Mouse (Mus musculus): ENCODE data around the gene Ube2o. TPM values are rescaled to one million over a fixed set of nuclear protein-coding genes. Genes with fewer than 3 reads are reported as not detected.

Ube2o gene
- polyA plus RNA-seq, 1 experiment from 2014 or later = 3.7 TPM

DNA sequence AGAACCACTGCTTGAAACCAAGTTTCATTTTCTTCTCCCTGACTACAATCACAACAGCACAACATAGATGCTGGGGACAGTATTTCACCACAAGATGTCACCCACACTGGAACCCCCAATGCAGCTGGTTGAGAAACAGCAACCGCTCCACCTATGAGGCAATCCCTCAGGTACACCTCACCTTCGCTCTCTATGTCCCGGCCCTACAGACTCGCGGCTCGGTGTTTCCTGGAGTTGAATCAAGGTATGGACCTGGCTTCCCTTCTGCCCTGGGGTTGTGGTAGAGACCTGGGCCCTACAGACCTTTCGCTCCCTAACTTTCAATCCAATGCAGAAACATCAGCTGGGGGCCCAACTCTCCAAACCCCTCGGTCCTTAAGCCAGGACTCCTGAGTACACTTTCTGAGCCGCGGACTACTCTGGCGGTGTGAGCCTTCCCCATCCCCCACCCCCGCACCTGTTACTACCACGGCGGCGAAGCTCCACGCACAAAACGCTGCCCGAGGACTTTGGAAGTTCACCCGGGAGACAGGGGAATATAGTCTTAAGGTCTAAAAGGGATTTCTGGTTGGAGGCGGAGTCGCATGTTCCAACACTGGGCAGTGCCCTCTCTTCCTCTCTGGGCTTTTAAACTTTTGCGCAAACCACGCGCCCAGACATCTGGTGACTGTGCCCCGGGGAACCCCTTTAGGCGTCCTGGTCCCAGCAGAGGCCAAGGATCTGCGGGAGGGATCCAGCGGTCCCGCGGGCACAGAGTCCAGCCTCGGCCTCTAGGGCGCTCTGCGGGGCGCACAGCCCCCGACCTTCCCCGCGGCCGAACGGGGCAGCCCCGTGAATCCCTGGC lies 42.3 kb upstream of the Ube2o start:
- Histone ChIP-seq H3K27me3 (replicated peaks; ENCODE audit: control insufficient read depth, insufficient read depth, low read length) (no peaks in the 10 kb centered on the region), H3K27ac (ENCODE audit: low read length) (peak overlapping the region; percentile 63), H3K36me3 (ENCODE audit: control insufficient read depth, insufficient read depth, low read length) (no peaks in the 10 kb centered on the region), H3K9ac (ENCODE audit: low read depth, low read length) (peak overlapping the region; percentile 79), H3K4me3 (ENCODE audit: low read length) (peak overlapping the region; percentile 68), H3K9me3 (ENCODE audit: control insufficient read depth, low read length) (no peaks in the 10 kb centered on the region), H3K4me2 (ENCODE audit: low read depth, low read length) (peak overlapping the region; percentile 77), H3K4me1 (ENCODE audit: control insufficient read depth, insufficient read depth, low read length) (peaks cover 51% of the 10 kb centered on the region)
- 9% methylated on average over 40 of the region's 40 CpGs for WGBS
- ATAC-seq = peak; percentile 52

DNA sequence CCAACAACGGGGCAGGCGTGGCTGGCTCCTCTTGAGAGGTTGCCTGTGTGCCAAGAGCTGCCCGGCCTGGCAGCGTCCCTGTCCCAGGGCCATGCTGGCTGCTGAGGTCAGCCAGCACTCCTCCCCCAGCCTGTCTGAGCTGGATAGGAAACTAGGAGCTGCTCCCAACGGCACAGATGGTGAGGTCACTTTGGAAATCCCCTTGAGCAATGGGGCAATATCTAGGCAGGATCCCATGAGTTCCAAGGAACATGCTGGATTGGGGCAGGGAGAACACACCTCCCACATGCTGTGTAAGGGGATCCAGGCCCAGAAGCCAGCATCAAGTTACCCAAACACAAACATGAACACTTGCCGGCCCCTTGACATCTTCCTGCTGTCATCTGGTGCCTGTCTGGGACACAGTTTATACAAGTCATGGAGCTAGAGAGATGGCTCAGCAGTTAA lies 40.0 kb upstream of the Ube2o start:
- Histone ChIP-seq H3K9me3 (ENCODE audit: control insufficient read depth, low read length) (no peaks in the 10 kb centered on the region), H3K27ac (ENCODE audit: low read length) (peak overlapping the region; percentile 65), H3K4me3 (ENCODE audit: low read length) (no peak overlapping the region), H3K4me1 (ENCODE audit: control insufficient read depth, insufficient read depth, low read length) (peaks cover 53% of the 10 kb centered on the region), H3K27me3 (replicated peaks; ENCODE audit: control insufficient read depth, insufficient read depth, low read length) (no peaks in the 10 kb centered on the region), H3K4me2 (ENCODE audit: low read depth, low read length) (no peak overlapping the region), H3K9ac (ENCODE audit: low read depth, low read length) (no peak overlapping the region), H3K36me3 (ENCODE audit: control insufficient read depth, insufficient read depth, low read length) (no peaks in the 10 kb centered on the region)
- ATAC-seq = peak; percentile 21; the same call in 1 of the 2 replicates
- 41% methylated on average over 6 of the region's 6 CpGs for WGBS

DNA sequence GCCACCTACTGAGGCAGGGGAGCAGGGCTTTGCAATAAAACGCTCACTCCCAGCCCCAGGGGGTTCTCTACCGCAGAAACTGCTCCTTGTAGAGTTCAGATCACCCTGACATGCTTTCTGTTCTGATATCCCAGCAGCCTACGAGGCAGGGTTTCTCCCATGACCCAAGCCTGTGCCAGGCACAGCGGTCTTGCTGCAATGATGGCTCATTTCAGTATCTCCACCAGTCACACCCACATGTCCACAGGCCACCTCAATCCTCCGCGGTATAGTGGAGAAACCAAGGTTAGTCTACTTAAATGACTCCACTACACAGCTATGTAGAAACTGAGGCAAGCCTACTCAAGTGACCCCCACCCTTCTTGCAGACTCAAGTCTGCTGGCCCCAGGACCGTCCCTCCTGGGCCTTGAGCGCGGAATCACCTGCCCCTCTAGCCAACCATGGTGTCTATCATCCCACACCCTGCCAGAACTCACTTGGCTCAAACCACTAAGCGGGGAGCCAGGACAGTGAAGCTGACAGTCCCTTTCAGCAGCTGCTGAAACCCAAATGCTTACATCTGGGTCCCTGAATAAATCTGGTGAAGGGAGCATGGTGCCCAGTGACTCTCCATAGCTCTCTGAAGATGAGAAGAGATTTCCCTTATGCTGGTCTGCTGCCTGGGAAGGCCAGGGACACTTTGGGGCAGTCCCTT lies 39.5 kb upstream of the Ube2o start:
- 75% methylated on average over 10 of the region's 10 CpGs for WGBS

DNA sequence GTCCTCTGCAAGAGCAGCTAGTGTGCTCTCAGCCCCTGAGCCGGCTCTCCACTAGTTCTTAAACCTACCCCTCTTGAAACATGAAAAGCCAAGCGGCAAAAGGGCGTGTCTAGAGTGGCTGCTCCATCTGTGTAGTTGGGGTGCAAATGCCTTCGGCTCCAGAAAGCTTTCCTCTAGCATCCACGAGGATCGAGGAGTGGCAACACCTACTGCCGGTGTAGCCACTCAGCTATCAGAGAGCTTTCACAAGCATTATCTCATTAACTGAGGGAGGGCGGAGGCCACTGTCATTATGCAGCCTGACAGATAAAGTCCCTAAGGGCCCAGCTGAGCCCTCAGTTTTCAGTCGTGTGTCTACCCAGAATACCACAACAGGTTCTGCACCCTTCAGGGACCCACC lies 38.8 kb upstream of the Ube2o start:
- no peaks in the 10 kb centered on the region for H3K9me3 ChIP-seq (ENCODE audit: control insufficient read depth, low read length)
- H3K27ac ChIP-seq (ENCODE audit: low read length) = no peak overlapping the region
- no peaks in the 10 kb centered on the region for H3K27me3 ChIP-seq (replicated peaks; ENCODE audit: control insufficient read depth, insufficient read depth, low read length)
- 34% methylated on average over 9 of the region's 9 CpGs for WGBS
- peaks cover 64% of the 10 kb centered on the region for H3K4me1 ChIP-seq (ENCODE audit: control insufficient read depth, insufficient read depth, low read length)
- no peaks in the 10 kb centered on the region for H3K36me3 ChIP-seq (ENCODE audit: control insufficient read depth, insufficient read depth, low read length)
- H3K9ac ChIP-seq (ENCODE audit: low read depth, low read length) = no peak overlapping the region
- H3K4me3 ChIP-seq (ENCODE audit: low read length) = no peak overlapping the region
- peak; percentile 25; the same call in 1 of the 2 replicates for ATAC-seq
- H3K4me2 ChIP-seq (ENCODE audit: low read depth, low read length) = no peak overlapping the region

More for the DNA sequence above, 39.5 kb upstream of the Ube2o start:
- no peaks in the 10 kb centered on the region for H3K9me3 ChIP-seq (ENCODE audit: control insufficient read depth, low read length)
- H3K4me1 ChIP-seq (ENCODE audit: control insufficient read depth, insufficient read depth, low read length) = peaks cover 58% of the 10 kb centered on the region
- no peaks in the 10 kb centered on the region for H3K36me3 ChIP-seq (ENCODE audit: control insufficient read depth, insufficient read depth, low read length)
- no peak overlapping the region for H3K9ac ChIP-seq (ENCODE audit: low read depth, low read length)
- no peak for ATAC-seq
- H3K27me3 ChIP-seq (replicated peaks; ENCODE audit: control insufficient read depth, insufficient read depth, low read length) = no peaks in the 10 kb centered on the region
- H3K4me2 ChIP-seq (ENCODE audit: low read depth, low read length) = no peak overlapping the region
- peak overlapping the region; percentile 65 for H3K27ac ChIP-seq (ENCODE audit: low read length)
- H3K4me3 ChIP-seq (ENCODE audit: low read length) = no peak overlapping the region

DNA sequence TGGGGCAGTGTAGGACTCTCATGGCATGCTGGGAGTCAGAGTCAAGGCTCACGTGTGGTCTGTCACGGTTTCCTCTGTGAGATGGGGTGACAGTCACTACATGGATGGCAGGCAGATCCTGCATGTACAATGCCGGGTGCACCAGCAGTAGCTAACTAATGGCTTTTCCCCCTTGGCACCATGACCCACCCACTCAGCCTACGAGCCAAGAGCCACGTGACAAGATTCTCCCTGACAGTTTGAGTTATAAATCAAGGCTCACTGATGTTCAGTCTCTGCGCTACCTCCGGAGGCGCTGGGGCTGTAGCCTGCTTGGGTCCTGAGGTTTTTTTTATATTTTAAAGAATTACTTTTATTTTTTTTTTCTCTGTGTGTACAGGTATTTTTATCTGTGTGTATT lies 38.3 kb upstream of the Ube2o start:
- peaks cover 64% of the 10 kb centered on the region for H3K4me1 ChIP-seq (ENCODE audit: control insufficient read depth, insufficient read depth, low read length)
- H3K36me3 ChIP-seq (ENCODE audit: control insufficient read depth, insufficient read depth, low read length) = no peaks in the 10 kb centered on the region
- H3K27me3 ChIP-seq (replicated peaks; ENCODE audit: control insufficient read depth, insufficient read depth, low read length) = no peaks in the 10 kb centered on the region
- no peak overlapping the region for H3K9ac ChIP-seq (ENCODE audit: low read depth, low read length)
- no peak overlapping the region for H3K4me2 ChIP-seq (ENCODE audit: low read depth, low read length)
- no peak for ATAC-seq
- 41% methylated on average over 8 of the region's 8 CpGs for WGBS
- H3K4me3 ChIP-seq (ENCODE audit: low read length) = no peak overlapping the region
- H3K27ac ChIP-seq (ENCODE audit: low read length) = no peak overlapping the region
- H3K9me3 ChIP-seq (ENCODE audit: control insufficient read depth, low read length) = no peaks in the 10 kb centered on the region

DNA sequence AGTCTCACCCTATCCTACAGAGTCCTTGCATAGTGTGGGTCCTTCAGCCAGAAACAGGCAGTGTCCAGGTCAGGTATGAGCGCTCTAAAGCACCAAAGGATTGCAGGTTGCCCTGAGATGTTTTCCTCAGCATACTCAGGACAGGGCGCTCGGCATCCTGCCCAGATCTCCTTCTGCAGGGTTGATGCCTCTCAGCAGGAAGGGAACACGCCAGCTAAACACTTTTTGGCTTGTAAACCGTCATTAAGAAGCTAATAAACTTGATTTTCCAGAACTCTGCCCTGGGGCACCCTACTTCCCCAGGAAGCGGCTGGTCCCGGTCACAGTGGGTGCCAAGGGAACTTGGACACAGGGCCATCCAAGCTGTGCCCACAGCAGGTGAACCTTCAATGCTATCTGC lies 37.9 kb upstream of the Ube2o start:
- no peaks in the 10 kb centered on the region for H3K27me3 ChIP-seq (replicated peaks; ENCODE audit: control insufficient read depth, insufficient read depth, low read length)
- no peak overlapping the region for H3K9ac ChIP-seq (ENCODE audit: low read depth, low read length)
- peaks cover 62% of the 10 kb centered on the region for H3K4me1 ChIP-seq (ENCODE audit: control insufficient read depth, insufficient read depth, low read length)
- no peak overlapping the region for H3K4me3 ChIP-seq (ENCODE audit: low read length)
- no peak overlapping the region for H3K27ac ChIP-seq (ENCODE audit: low read length)
- H3K4me2 ChIP-seq (ENCODE audit: low read depth, low read length) = no peak overlapping the region
- ATAC-seq = no peak
- 81% methylated on average over 7 of the region's 7 CpGs for WGBS
- H3K36me3 ChIP-seq (ENCODE audit: control insufficient read depth, insufficient read depth, low read length) = no peaks in the 10 kb centered on the region
- no peaks in the 10 kb centered on the region for H3K9me3 ChIP-seq (ENCODE audit: control insufficient read depth, low read length)

DNA sequence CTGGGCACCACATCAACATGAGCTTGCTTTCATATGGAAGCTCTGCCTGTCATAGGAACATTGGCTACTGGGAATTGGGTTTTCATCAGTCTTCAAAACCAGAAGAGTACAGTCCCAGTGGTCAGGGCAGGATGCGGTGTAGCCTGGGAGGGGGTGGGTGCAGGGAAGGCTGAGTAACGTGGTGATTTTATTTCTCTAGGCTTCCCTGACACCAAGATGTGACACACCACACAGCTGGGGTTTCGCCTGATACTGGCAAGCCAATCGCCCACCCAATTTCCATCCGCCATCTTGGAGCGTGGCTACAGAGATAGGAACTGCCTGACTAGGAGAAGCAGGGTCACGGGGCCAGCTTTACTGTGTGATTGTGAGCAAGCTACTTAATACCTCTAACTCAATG lies 37.4 kb upstream of the Ube2o start:
- ATAC-seq = no peak
- H3K27me3 ChIP-seq (replicated peaks; ENCODE audit: control insufficient read depth, insufficient read depth, low read length) = no peaks in the 10 kb centered on the region
- no peaks in the 10 kb centered on the region for H3K9me3 ChIP-seq (ENCODE audit: control insufficient read depth, low read length)
- H3K27ac ChIP-seq (ENCODE audit: low read length) = no peak overlapping the region
- no peaks in the 10 kb centered on the region for H3K36me3 ChIP-seq (ENCODE audit: control insufficient read depth, insufficient read depth, low read length)
- H3K4me2 ChIP-seq (ENCODE audit: low read depth, low read length) = no peak overlapping the region
- WGBS = 89% methylated on average over 7 of the region's 7 CpGs
- H3K9ac ChIP-seq (ENCODE audit: low read depth, low read length) = no peak overlapping the region
- H3K4me3 ChIP-seq (ENCODE audit: low read length) = no peak overlapping the region
- H3K4me1 ChIP-seq (ENCODE audit: control insufficient read depth, insufficient read depth, low read length) = peaks cover 60% of the 10 kb centered on the region

DNA sequence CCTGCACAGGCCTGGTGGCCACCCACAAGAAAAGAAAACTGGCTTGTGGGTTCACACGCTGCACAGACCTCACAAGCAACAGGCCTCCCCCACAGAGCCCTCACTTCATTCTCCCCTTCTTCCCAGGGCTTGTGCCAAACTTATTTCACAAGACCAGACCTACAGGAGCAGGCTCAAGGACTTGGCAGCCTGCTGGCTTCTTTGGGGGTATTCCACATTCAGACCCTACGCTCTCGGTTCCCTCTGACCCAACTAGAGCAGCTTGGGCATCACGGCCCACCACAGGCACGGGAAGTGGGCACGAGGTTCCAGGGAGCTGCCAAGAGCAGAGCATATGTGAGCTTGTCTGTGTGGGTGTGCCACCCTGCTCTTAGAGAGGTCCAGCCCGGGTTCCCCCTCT lies 36.4 kb upstream of the Ube2o start:
- H3K27ac ChIP-seq (ENCODE audit: low read length) = no peak overlapping the region
- no peaks in the 10 kb centered on the region for H3K27me3 ChIP-seq (replicated peaks; ENCODE audit: control insufficient read depth, insufficient read depth, low read length)
- no peak overlapping the region for H3K4me3 ChIP-seq (ENCODE audit: low read length)
- peaks cover 50% of the 10 kb centered on the region for H3K4me1 ChIP-seq (ENCODE audit: control insufficient read depth, insufficient read depth, low read length)
- H3K9ac ChIP-seq (ENCODE audit: low read depth, low read length) = no peak overlapping the region
- ATAC-seq = no peak
- H3K9me3 ChIP-seq (ENCODE audit: control insufficient read depth, low read length) = no peaks in the 10 kb centered on the region
- 80% methylated on average over 7 of the region's 7 CpGs for WGBS
- H3K4me2 ChIP-seq (ENCODE audit: low read depth, low read length) = no peak overlapping the region
- no peaks in the 10 kb centered on the region for H3K36me3 ChIP-seq (ENCODE audit: control insufficient read depth, insufficient read depth, low read length)

DNA sequence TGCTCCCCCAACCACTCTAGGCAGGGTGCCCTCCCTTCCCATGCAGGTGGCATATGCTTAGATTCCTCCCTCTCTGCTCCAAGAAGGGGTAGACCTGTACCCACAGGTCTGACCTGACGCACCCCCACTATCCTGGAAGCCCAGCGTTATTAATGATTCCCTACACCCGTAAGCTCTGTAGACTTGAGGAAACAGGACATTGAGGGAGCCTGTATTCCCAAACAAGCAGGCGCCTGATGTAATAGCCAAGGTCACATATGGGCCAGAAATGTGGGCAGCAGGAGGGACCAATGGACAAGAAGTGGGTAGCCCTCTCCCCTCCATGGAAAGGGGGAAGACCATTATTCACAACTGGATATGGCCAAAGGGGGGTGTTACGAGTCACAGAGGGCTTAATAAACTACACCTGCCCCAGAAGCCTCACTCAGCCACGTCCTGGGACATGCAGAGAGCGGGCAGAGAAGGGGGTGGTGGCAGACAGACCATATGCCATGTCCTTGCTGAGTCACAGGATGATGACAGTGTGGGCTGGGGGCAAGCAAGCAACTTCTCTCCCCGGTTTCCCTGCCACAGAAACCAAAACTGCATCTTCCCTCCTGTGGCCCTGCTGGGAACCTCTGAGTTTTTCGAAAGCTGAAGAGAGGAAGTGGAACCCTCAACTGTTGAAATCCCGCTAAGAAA lies 35.3 kb upstream of the Ube2o start:
- Histone ChIP-seq H3K4me1 (ENCODE audit: control insufficient read depth, insufficient read depth, low read length) (peaks cover 39% of the 10 kb centered on the region), H3K4me3 (ENCODE audit: low read length) (no peak overlapping the region), H3K36me3 (ENCODE audit: control insufficient read depth, insufficient read depth, low read length) (no peaks in the 10 kb centered on the region), H3K27ac (ENCODE audit: low read length) (no peak overlapping the region; the same call in 1 of the 2 replicates), H3K9me3 (ENCODE audit: control insufficient read depth, low read length) (no peaks in the 10 kb centered on the region), H3K4me2 (ENCODE audit: low read depth, low read length) (no peak overlapping the region), H3K9ac (ENCODE audit: low read depth, low read length) (no peak overlapping the region), H3K27me3 (replicated peaks; ENCODE audit: control insufficient read depth, insufficient read depth, low read length) (no peaks in the 10 kb centered on the region)
- no peak; the same call in 1 of the 2 replicates for ATAC-seq
- WGBS = 71% methylated on average over 10 of the region's 10 CpGs

Measured in intestine, embryonic 16.5 days (tissue).